Mouse (Mus musculus): Measurements from ENCODE around the gene Cyp2d22. TPM values are rescaled to one million over a fixed set of nuclear protein-coding genes. Genes with fewer than 3 reads are reported as not detected.

Cyp2d22 gene
- polyA plus RNA-seq, 1 experiment = 4.4 TPM

GRCm38 (mm10) chr15:82325382-82325781 lies 54.7 kb downstream of the Cyp2d22 start:
- TF ChIP-seq POLR2A (IDR thresholded peaks at IDR 0.05; ENCODE audit: low read depth, low read length) (no peak), CTCF (IDR thresholded peaks at IDR 0.05; ENCODE audit: borderline replicate concordance, insufficient read depth, low read length) (no peak)
- Histone ChIP-seq H3K4me3 (ENCODE audit: insufficient read depth, low read length) (no peak overlapping the region), H3K4me1 (ENCODE audit: control insufficient read depth, insufficient read depth, low read length) (no peaks in the 10 kb centered on the region), H3K27ac (ENCODE audit: insufficient read depth, low read length) (no peak overlapping the region)

GRCm38 (mm10) chr15:82322195-82322594 lies 57.9 kb downstream of the Cyp2d22 start:
- Histone ChIP-seq H3K4me3 (ENCODE audit: insufficient read depth, low read length) (no peak overlapping the region), H3K4me1 (ENCODE audit: control insufficient read depth, insufficient read depth, low read length) (no peaks in the 10 kb centered on the region), H3K27ac (ENCODE audit: insufficient read depth, low read length) (no peak overlapping the region)
- TF ChIP-seq CTCF (IDR thresholded peaks at IDR 0.05; ENCODE audit: borderline replicate concordance, insufficient read depth, low read length) (no peak), POLR2A (IDR thresholded peaks at IDR 0.05; ENCODE audit: low read depth, low read length) (no peak)

Other genes with a start within 250 kb of the Cyp2d22 start
- gene Srebf2, start 233.1 kb downstream of the Cyp2d22 start, polyA plus RNA-seq (2011; ENCODE audit: insufficient read length, low read depth, missing spikeins) = 86.4 and 87.3 TPM in 2 replicates
- not detected in 2 replicates for gene Shisa8, start 167.4 kb downstream of the Cyp2d22 start, polyA plus RNA-seq (2011; ENCODE audit: insufficient read length, low read depth, missing spikeins)
- gene Tnfrsf13c, start 155.9 kb downstream of the Cyp2d22 start, polyA plus RNA-seq (2011; ENCODE audit: insufficient read length, low read depth, missing spikeins) = not detected in 2 replicates
- 13.1 and 16.1 TPM in 2 replicates for gene Cenpm, start 135.5 kb downstream of the Cyp2d22 start, polyA plus RNA-seq (2011; ENCODE audit: insufficient read length, low read depth, missing spikeins)
- gene 1500009C09Rik, start 127.9 kb downstream of the Cyp2d22 start, polyA plus RNA-seq (2011; ENCODE audit: insufficient read length, low read depth, missing spikeins) = not detected in 2 replicates
- 1.6 and 2.8 TPM in 2 replicates for gene Sept3, start 105.4 kb downstream of the Cyp2d22 start, polyA plus RNA-seq (2011; ENCODE audit: insufficient read length, low read depth, missing spikeins)
- gene Wbp2nl, start 81.3 kb downstream of the Cyp2d22 start, polyA plus RNA-seq (2011; ENCODE audit: insufficient read length, low read depth, missing spikeins) = not detected in 2 replicates
- 42.6 and 42.8 TPM in 2 replicates for gene Naga, start 41.3 kb downstream of the Cyp2d22 start, polyA plus RNA-seq (2011; ENCODE audit: insufficient read length, low read depth, missing spikeins)
- gene Pheta2, start 41.3 kb downstream of the Cyp2d22 start, polyA plus RNA-seq (2011; ENCODE audit: insufficient read length, low read depth, missing spikeins) = 3.1 and 8.1 TPM in 2 replicates
- 99.2 and 103 TPM in 2 replicates for gene Smdt1, start 41.3 kb downstream of the Cyp2d22 start, polyA plus RNA-seq (2011; ENCODE audit: insufficient read length, low read depth, missing spikeins)
- 154 and 171 TPM in 2 replicates for gene Ndufa6, start 25.9 kb downstream of the Cyp2d22 start, polyA plus RNA-seq (2011; ENCODE audit: insufficient read length, low read depth, missing spikeins)
- not detected in 2 replicates for gene Cyp2d11, start 13.8 kb upstream of the Cyp2d22 start, polyA plus RNA-seq (2011; ENCODE audit: insufficient read length, low read depth, missing spikeins)
- gene Cyp2d10, start 26.9 kb upstream of the Cyp2d22 start, polyA plus RNA-seq (2011; ENCODE audit: insufficient read length, low read depth, missing spikeins) = not detected in 2 replicates
- gene Cyp2d9, start 53.2 kb upstream of the Cyp2d22 start, polyA plus RNA-seq (2011; ENCODE audit: insufficient read length, low read depth, missing spikeins) = not detected in 2 replicates
- gene Cyp2d12, start 174.8 kb upstream of the Cyp2d22 start, polyA plus RNA-seq (2011; ENCODE audit: insufficient read length, low read depth, missing spikeins) = not detected in 2 replicates
- gene Cyp2d34, start 240.7 kb upstream of the Cyp2d22 start, polyA plus RNA-seq (2011; ENCODE audit: insufficient read length, low read depth, missing spikeins) = not detected in 2 replicates